Mouse (Mus musculus) C2C12 (cell line): ENCODE data around the gene Tubgcp4.

Experiments used
- CEBPB ChIP-seq: IDR thresholded peaks from one replicate; pipeline ENCODE4 v1.6.1; 2011; ENCODE audit warnings: low read depth, mild to moderate bottlenecking, control low read depth, moderate library complexity
- CTCF ChIP-seq: IDR thresholded peaks from one replicate; pipeline ENCODE4 v1.5.1; 2011; ENCODE audit not compliant: control insufficient read depth, insufficient read depth, insufficient read length
- FOSL1 ChIP-seq: IDR thresholded peaks from one replicate; pipeline ENCODE4 v1.8.0; 2011; ENCODE audit warnings: mild to moderate bottlenecking, low read length; ENCODE audit not compliant: poor library complexity, insufficient read depth, severe bottlenecking
- MAX ChIP-seq: IDR thresholded peaks from one replicate; pipeline ENCODE4 v1.6.1; 2011; ENCODE audit warnings: mild to moderate bottlenecking, control low read depth
- MYOD1 ChIP-seq: IDR thresholded peaks from one replicate; pipeline ENCODE4 v1.6.1; 2011; ENCODE audit warnings: low read depth; ENCODE audit not compliant: control insufficient read depth, insufficient read length
- MYOG ChIP-seq: IDR thresholded peaks from one replicate; pipeline ENCODE4 v1.6.1; 2011; ENCODE audit not compliant: control insufficient read depth, insufficient read length; ENCODE audit errors: extremely low read depth
- USF1 ChIP-seq: IDR thresholded peaks from one replicate; pipeline ENCODE4 v1.6.1; 2011; ENCODE audit warnings: low read depth, mild to moderate bottlenecking, control low read depth, moderate library complexity

GRCm38 (mm10) chr2:121178828-121179479, 8.5 kb downstream of the Tubgcp4 start:
- TF ChIP-seq CTCF (no peak), MYOG (no peak), USF1 (no peak), CEBPB (no peak), MAX (no peak), MYOD1 (no peak), FOSL1 (no peak)
